Comparison of ENCODE assay signal across 8 mouse cellular contexts in genomic region chr1:191403074-191403473, GRCm38 (mm10). TPM values are rescaled to one million over a fixed set of nuclear protein-coding genes. Genes with fewer than 3 reads are reported as not detected.
DNase-seq lines count a peak whose midpoint lies in the region; ATAC-seq lines count a peak whose summit lies in the region.

TSS of gene Ppp2r5a (minus strand) at chr1:191403272.

- no peak within 1 kb of the TSS for H3K27ac ChIP-seq in hindbrain, embryonic 11.5 days (ENCODE audit: low read depth, low read length)
- H3K27ac ChIP-seq in hindbrain, embryonic 10.5 days, result no peak within 1 kb of the TSS
- H3K27ac ChIP-seq in embryonic facial prominence, embryonic 12.5 days, result no peak within 1 kb of the TSS
- no peak within 1 kb of the TSS for H3K27ac ChIP-seq in liver, embryonic 12.5 days

- no peak within 1 kb of the TSS for H3K4me3 ChIP-seq in hindbrain, embryonic 11.5 days (ENCODE audit: low read depth, low read length)
- no peak within 1 kb of the TSS for H3K4me3 ChIP-seq in hindbrain, embryonic 10.5 days
- H3K4me3 ChIP-seq in embryonic facial prominence, embryonic 12.5 days, result no peak within 1 kb of the TSS
- no peak within 1 kb of the TSS for H3K4me3 ChIP-seq in liver, embryonic 12.5 days

- no peak within 1 kb of the TSS for H3K9ac ChIP-seq in hindbrain, embryonic 11.5 days (ENCODE audit: low read depth, low read length)
- H3K9ac ChIP-seq in embryonic facial prominence, embryonic 12.5 days, result no peak within 1 kb of the TSS
- no peak within 1 kb of the TSS for H3K9ac ChIP-seq in liver, embryonic 12.5 days

- H3K9me3 ChIP-seq in hindbrain, embryonic 11.5 days (ENCODE audit: control insufficient read depth, low read length), result no peaks in the 10 kb centered on the region
- no peaks in the 10 kb centered on the region for H3K9me3 ChIP-seq in hindbrain, embryonic 10.5 days
- no peaks in the 10 kb centered on the region for H3K9me3 ChIP-seq in embryonic facial prominence, embryonic 12.5 days
- no peaks in the 10 kb centered on the region for H3K9me3 ChIP-seq in liver, embryonic 12.5 days (replicated peaks)

- no peaks in the 10 kb centered on the region for H3K27me3 ChIP-seq in hindbrain, embryonic 11.5 days (ENCODE audit: control insufficient read depth, insufficient read depth, low read length)
- peaks cover 7% of the 10 kb centered on the region for H3K27me3 ChIP-seq in hindbrain, embryonic 10.5 days (ENCODE audit: insufficient read depth, poor library complexity, severe bottlenecking)
- peaks cover 9% of the 10 kb centered on the region; the same call in 1 of the 2 replicates for H3K27me3 ChIP-seq in embryonic facial prominence, embryonic 12.5 days
- H3K27me3 ChIP-seq in liver, embryonic 12.5 days (replicated peaks), result peaks cover 22% of the 10 kb centered on the region

- intact Hi-C loops in heart, postnatal 10 days (cut with DNase I), result no loop called here

- ATAC-seq in hindbrain, embryonic 11.5 days (ENCODE audit: low FRiP score), result no peak
- ATAC-seq in CD4-positive, CD25-positive, alpha-beta regulatory T cell, adult 4 months, result no peak
- no peak for ATAC-seq in embryonic facial prominence, embryonic 12.5 days (ENCODE audit: insufficient number of reproducible peaks, insufficient read depth, low FRiP score, low TSS enrichment)
- no peak for ATAC-seq in liver, embryonic 12.5 days

- no peaks in the 10 kb centered on the region for H3K36me3 ChIP-seq in hindbrain, embryonic 11.5 days (ENCODE audit: control insufficient read depth, insufficient read depth, low read length)
- no peaks in the 10 kb centered on the region for H3K36me3 ChIP-seq in hindbrain, embryonic 10.5 days
- no peaks in the 10 kb centered on the region for H3K36me3 ChIP-seq in embryonic facial prominence, embryonic 12.5 days
- H3K36me3 ChIP-seq in liver, embryonic 12.5 days, result no peaks in the 10 kb centered on the region

- H3K4me2 ChIP-seq in hindbrain, embryonic 11.5 days (replicated peaks; ENCODE audit: low read depth, low read length), result no peak within 1 kb of the TSS
- no peak within 1 kb of the TSS for H3K4me2 ChIP-seq in embryonic facial prominence, embryonic 12.5 days (replicated peaks)
- H3K4me2 ChIP-seq in liver, embryonic 12.5 days, result no peak within 1 kb of the TSS

- 63% methylated on average over 5 of the region's 5 CpGs for WGBS in hindbrain, embryonic 11.5 days
- 61% methylated on average over 5 of the region's 5 CpGs for WGBS in hindbrain, embryonic 10.5 days
- 62% methylated on average over 5 of the region's 5 CpGs for WGBS in embryonic facial prominence, embryonic 12.5 days
- WGBS in liver, embryonic 12.5 days (ENCODE audit: insufficient replicate concordance), result 23% methylated on average over 5 of the region's 5 CpGs

- no peak for DNase-seq in hindbrain, embryonic 11.5 days (ENCODE audit: low spot score)
- no peak for DNase-seq in hindbrain, embryonic 10.5 days (ENCODE audit: low spot score)
- no peak for DNase-seq in heart, postnatal 10 days
- no peak for DNase-seq in T-cell, adult 2 months (ENCODE audit: low spot score)
- DNase-seq in embryo, embryonic 10.5 days (ENCODE audit: low spot score), result no peak

- H3K4me1 ChIP-seq in hindbrain, embryonic 11.5 days (replicated peaks; ENCODE audit: control insufficient read depth, insufficient read depth, low read length), result no peaks in the 10 kb centered on the region
- peaks cover 12% of the 10 kb centered on the region; the same call in 1 of the 2 replicates for H3K4me1 ChIP-seq in hindbrain, embryonic 10.5 days (replicated peaks)
- H3K4me1 ChIP-seq in embryonic facial prominence, embryonic 12.5 days, result no peaks in the 10 kb centered on the region
- H3K4me1 ChIP-seq in liver, embryonic 12.5 days, result 0 out of 2 replicates have a peak, but pooled peaks cover under 1% of the 10 kb centered on the region

RNA-seq across cellular contexts. Expression of gene Ppp2r5a, which starts in this region (rescaled TPM):
- polyA plus RNA-seq in hindbrain, embryonic 11.5 days (2014; fragmentation: Nextera tagmentation; extraction: Ambion mirVana), result 13.1 and 16.6 TPM in 2 replicates
- polyA plus RNA-seq in hindbrain, embryonic 10.5 days (2016; fragmentation: Nextera tagmentation; extraction: Ambion mirVana), result 8.0 and 12.4 TPM in 2 replicates
- polyA plus RNA-seq in CD4-positive, CD25-positive, alpha-beta regulatory T cell, adult 4 months (2017; shearing (Covaris generic)), result 10 to 100 TPM; 44.5 to 70.5 TPM
- 17.5 and 22.4 TPM in 2 replicates for polyA plus RNA-seq in embryonic facial prominence, embryonic 12.5 days (2016; fragmentation: Nextera tagmentation; extraction: Ambion mirVana)
- 100 to 1,000 TPM; 113 to 127 TPM for total RNA-seq in heart, postnatal 10 days (2021)
- 33.1 and 33.9 TPM in 2 replicates for polyA plus RNA-seq in liver, embryonic 12.5 days (2016; fragmentation: Nextera tagmentation; extraction: Ambion mirVana)
